Mouse (Mus musculus) liver, postnatal 0 days (tissue): ENCODE measurements around the gene Smg9.
A peak's percentile ranks its signal among the peaks of the same experiment; 100 is the strongest.

Source experiments
- CTCF ChIP-seq: sonication (generic); IDR thresholded peaks from 2 replicates; pipeline ENCODE4 v1.5.1; 2016; ENCODE audit warnings: antibody characterized with exemption, low read depth
- EP300 ChIP-seq: IDR thresholded peaks from 2 replicates; pipeline ENCODE4 v1.6.1; 2016; ENCODE audit warnings: antibody characterized with exemption, low read depth, mild to moderate bottlenecking

GRCm38 (mm10) chr7:24406528-24407344, 7.3 kb downstream of the Smg9 start:
- TF ChIP-seq EP300: no peak
- TF ChIP-seq CTCF: peak; percentile 88
